Mouse (Mus musculus) CH12.LX (cell line): ENCODE data around the gene Dgkd. TPM values are rescaled to one million over a fixed set of nuclear protein-coding genes. Genes with fewer than 3 reads are reported as not detected.

ENCODE experiments used
- DNase-seq: peaks from one replicate; pipeline ENCODE4 v3.0.0-alpha.2; 2013; ENCODE audit errors: extremely low read depth
- H3K27ac ChIP-seq: 2 replicates; pipeline ENCODE4 v1.5.1; 2012; ENCODE audit warnings: low read depth, mild to moderate bottlenecking, control low read depth, moderate library complexity; ENCODE audit not compliant: insufficient read depth
- H3K27me3 ChIP-seq: replicated peaks from 2 replicates; pipeline ENCODE3; 2012; ENCODE audit warnings: inconsistent platforms
- H3K36me3 ChIP-seq, 2 experiments: replicated peaks in 1 of 2; 2 replicates each; pipeline versions ENCODE3 to v1.6.1; 2012; ENCODE audit warnings: inconsistent platforms in 1 of 2, low read length in 1 of 2, mild to moderate bottlenecking in 1 of 2, mixed read lengths in 1 of 2, moderate library complexity in 1 of 2; ENCODE audit not compliant: control insufficient read depth in 1 of 2, insufficient read depth in 1 of 2
- H3K4me1 ChIP-seq, 2 experiments: 2 replicates each; pipeline ENCODE4 v1.6.1; 2012; ENCODE audit warnings: inconsistent platforms in 1 of 2, moderate library complexity in 1 of 2; ENCODE audit not compliant: insufficient read depth in 2 of 2, control insufficient read depth in 1 of 2
- H3K4me2 ChIP-seq: 2 replicates; pipeline ENCODE4 v1.6.1; 2012; ENCODE audit warnings: low read depth, mild to moderate bottlenecking, control low read depth; ENCODE audit not compliant: poor library complexity, insufficient read depth, severe bottlenecking
- H3K4me3 ChIP-seq, 3 experiments: fragments of 150-350 bp in 1 of 3; sonication (generic) in 1 of 3; replicated peaks in 1 of 3; 2 replicates each; pipeline versions ENCODE3 to v1.5.1; 2011 to 2012; ENCODE audit warnings: low read depth in 2 of 3, low read length in 2 of 3, mild to moderate bottlenecking in 2 of 3, moderate library complexity in 2 of 3, control low read depth in 1 of 3, improper control_type of control experiment in 1 of 3, inconsistent platforms in 1 of 3, mixed read lengths in 1 of 3; ENCODE audit not compliant: poor library complexity in 1 of 3
- H3K79me2 ChIP-seq: replicated peaks from 2 replicates; pipeline ENCODE4 v1.6.1; 2012; ENCODE audit warnings: mild to moderate bottlenecking, moderate library complexity; ENCODE audit not compliant: control insufficient read depth, poor library complexity, insufficient read depth, severe bottlenecking; ENCODE audit errors: extremely low read depth
- H3K9ac ChIP-seq: 2 replicates; pipeline ENCODE4 v1.6.1; 2012; ENCODE audit warnings: low read depth, mild to moderate bottlenecking, control low read depth, moderate library complexity; ENCODE audit not compliant: insufficient read depth
- H3K9me3 ChIP-seq: replicated peaks from 2 replicates; pipeline ENCODE3; 2012; ENCODE audit warnings: low read length, inconsistent platforms, mixed read lengths
- BHLHE40 ChIP-seq: IDR thresholded peaks from 2 replicates; pipeline ENCODE4 v1.6.1; 2011; ENCODE audit warnings: mild to moderate bottlenecking, low read depth, low read length, improper control_type of control experiment
- ELF1 ChIP-seq: IDR thresholded peaks from 2 replicates; pipeline ENCODE4 v1.6.1; 2014; ENCODE audit warnings: low read depth, mild to moderate bottlenecking, inconsistent platforms, low read length, improper control_type of control experiment
- EP300 ChIP-seq: IDR thresholded peaks from 2 replicates; pipeline ENCODE4 v1.6.1; 2011; ENCODE audit warnings: low read length, improper control_type of control experiment
- ETS1 ChIP-seq: conservative IDR thresholded peaks from 2 replicates; pipeline ENCODE4 v1.6.1; 2012; ENCODE audit warnings: low read depth, mild to moderate bottlenecking, inconsistent platforms, low read length, improper control_type of control experiment, moderate library complexity
- GABPA ChIP-seq: IDR thresholded peaks from 2 replicates; pipeline ENCODE4 v1.6.1; 2012; ENCODE audit warnings: low read depth, low read length, improper control_type of control experiment, inconsistent platforms; ENCODE audit not compliant: insufficient replicate concordance
- JUND ChIP-seq: conservative IDR thresholded peaks from 2 replicates; pipeline ENCODE4 v1.6.1; 2011; ENCODE audit warnings: low read depth, low read length, improper control_type of control experiment
- KAT2A ChIP-seq: IDR thresholded peaks from 2 replicates; pipeline ENCODE4 v1.6.1; 2012; ENCODE audit warnings: low read length, improper control_type of control experiment, inconsistent platforms; ENCODE audit not compliant: insufficient replicate concordance
- MAX ChIP-seq: IDR thresholded peaks from 2 replicates; pipeline ENCODE4 v1.6.1; 2011; ENCODE audit warnings: low read length, improper control_type of control experiment
- MAZ ChIP-seq: IDR thresholded peaks from 2 replicates; pipeline ENCODE4 v1.6.1; 2012; ENCODE audit warnings: low read depth, mild to moderate bottlenecking, inconsistent platforms, low read length, improper control_type of control experiment, moderate library complexity
- SIN3A ChIP-seq: IDR thresholded peaks from 2 replicates; pipeline ENCODE4 v1.6.1; 2012; ENCODE audit warnings: low read length, improper control_type of control experiment, inconsistent platforms
- UBTF ChIP-seq: IDR thresholded peaks from 2 replicates; pipeline ENCODE4 v1.6.1; 2012; ENCODE audit warnings: low read depth, mild to moderate bottlenecking, inconsistent platforms, low read length, improper control_type of control experiment, moderate library complexity
- ZNF384 ChIP-seq: IDR thresholded peaks from 2 replicates; pipeline ENCODE4 v1.6.1; 2012; ENCODE audit warnings: low read depth, low read length, improper control_type of control experiment, inconsistent platforms
- dilution Hi-C: fragments of 300-500 bp; cut with MboI; formaldehyde crosslinking; loops from 2 replicates; pipeline ENCODE4 v1.14.3; 2020; ENCODE audit warnings: low sequenced_read_pairs; ENCODE audit not compliant: extremely low pct_unique_long_range_greater_than_20kb, extremely low pct_ligation_motif_present
- in situ Hi-C: fragments of 300-500 bp; cut with MboI; formaldehyde crosslinking; loops from 3 replicates; pipeline ENCODE4 v1.14.3; 2019; ENCODE audit warnings: low sequenced_read_pairs, low pct_ligation_motif_present, low pct_unique_long_range_greater_than_20kb, mixed read lengths
- polyA plus RNA-seq: library from polyadenylated mRNA; unstranded; fragments of >175 nt; gene quantifications from 2 replicates; pipeline ENCODE4 v1.2.1, GENCODE M21; 2012; ENCODE audit warnings: low read depth; ENCODE audit not compliant: insufficient read length
- total RNA-seq, 2 experiments: library from RNA; depleted of rRNA; stranded (reverse); fragments of 300-350 nt in 1 of 2; fragments of >200 nt in 1 of 2; gene quantifications; 2 replicates each; pipeline ENCODE4 v1.2.3; 2012 to 2014

The Dgkd gene
- total and polyA plus RNA-seq, 3 experiments: 57.5 to 89.9 (median 73.8) TPM

- H3K9me3 ChIP-seq: no peaks in the 10 kb centered on the region
- in situ Hi-C loops: loop anchor here (10.0 kb wide), 1 partner anchor 165 kb away; no protein-coding TSS in a partner anchor
- dilution Hi-C loops: no loop called here
- H3K4me2 ChIP-seq: no peak overlapping the region
- TF ChIP-seq EP300 (no peak), BHLHE40 (no peak)
- TF ChIP-seq, all 38 proteins: peak for 0
- Histone ChIP-seq H3K79me2 (no peaks in the 10 kb centered on the region; the same call in 1 of the 2 replicates), H3K4me3 (no peak overlapping the region), H3K36me3 (peaks cover 74 to 97% of the 10 kb centered on the region in 2 experiments), H3K27me3 (no peaks in the 10 kb centered on the region), H3K4me1 (peaks cover 0 to 22% of the 10 kb centered on the region in 2 experiments; a peak in 1 of 4 replicates), H3K27ac (no peak overlapping the region), H3K9ac (no peak overlapping the region)
- no peak for DNase-seq
These were observed 76.6 kb downstream of the Dgkd start for GRCm38 (mm10) chr1:87929730-87930129.

- DNase-seq: no peak
- TF ChIP-seq BHLHE40 (no peak), MAZ (no peak), UBTF (no peak), SIN3A (no peak), EP300 (no peak), ELF1 (no peak), JUND (no peak), ETS1 (no peak), KAT2A (no peak), GABPA (no peak)
- Histone ChIP-seq H3K9ac (no peak overlapping the region), H3K27ac (no peak overlapping the region), H3K9me3 (no peaks in the 10 kb centered on the region), H3K79me2 (no peaks in the 10 kb centered on the region; the same call in 1 of the 2 replicates), H3K4me3 (no peak overlapping the region), H3K4me2 (no peak overlapping the region), H3K27me3 (no peaks in the 10 kb centered on the region), H3K36me3 (peaks cover 72 to 97% of the 10 kb centered on the region in 2 experiments), H3K4me1 (peaks cover 0 to 22% of the 10 kb centered on the region in 2 experiments; a peak in 1 of 4 replicates)
- dilution Hi-C loops: no loop called here
- in situ Hi-C loops: no loop called here
These were observed 80.0 kb downstream of the Dgkd start for GRCm38 (mm10) chr1:87933051-87933450.

- TF ChIP-seq MAX (no peak), ZNF384 (no peak)
- dilution Hi-C loops (no loop called here), in situ Hi-C loops (no loop called here)
- Histone ChIP-seq H3K4me2 (no peak overlapping the region), H3K9me3 (no peaks in the 10 kb centered on the region), H3K4me3 (no peak overlapping the region), H3K79me2 (no peaks in the 10 kb centered on the region), H3K9ac (no peak overlapping the region), H3K4me1 (peaks cover 0 to 22% of the 10 kb centered on the region in 2 experiments; a peak in 1 of 4 replicates), H3K36me3 (peaks cover 78 to 98% of the 10 kb centered on the region in 2 experiments), H3K27me3 (no peaks in the 10 kb centered on the region), H3K27ac (no peak overlapping the region)
- DNase-seq: no peak
These were observed 82.0 kb downstream of the Dgkd start for GRCm38 (mm10) chr1:87935095-87935494.
